Mouse (Mus musculus): Measurements from ENCODE around the gene Polr2l. TPM values are rescaled to one million over a fixed set of nuclear protein-coding genes. Genes with fewer than 3 reads are reported as not detected.

The Polr2l gene
- polyA plus RNA-seq, 1 experiment from 2014 or later, result 60.7 TPM

- H3K27me3 ChIP-seq (replicated peaks; ENCODE audit: control insufficient read depth, insufficient read depth, low read length), result peaks cover 30% of the 10 kb centered on the region
- H3K27ac ChIP-seq (ENCODE audit: low read length), result no peak overlapping the region
- H3K9me3 ChIP-seq (ENCODE audit: control insufficient read depth, low read length), result no peaks in the 10 kb centered on the region
- ATAC-seq, result no peak
- WGBS, result 95% methylated on average over 11 of the region's 11 CpGs
- no peak overlapping the region for H3K4me2 ChIP-seq (ENCODE audit: low read length)
- no peaks in the 10 kb centered on the region for H3K36me3 ChIP-seq (ENCODE audit: control insufficient read depth, insufficient read depth)
- no peak overlapping the region for H3K9ac ChIP-seq (replicated peaks; ENCODE audit: low read depth, low read length)
- peaks cover 22% of the 10 kb centered on the region for H3K4me1 ChIP-seq (replicated peaks; ENCODE audit: control insufficient read depth, insufficient read depth, low read length)
- no peak overlapping the region for H3K4me3 ChIP-seq (replicated peaks; ENCODE audit: low read length)
Measured at GRCm38 (mm10) chr7:141458661-141459060, 16.3 kb downstream of the Polr2l start.

- no peak overlapping the region for H3K4me3 ChIP-seq (replicated peaks; ENCODE audit: low read length)
- no peak overlapping the region for H3K27ac ChIP-seq (ENCODE audit: low read length)
- no peak overlapping the region for H3K9ac ChIP-seq (replicated peaks; ENCODE audit: low read depth, low read length)
- 73% methylated on average over 15 of the region's 15 CpGs for WGBS
- H3K27me3 ChIP-seq (replicated peaks; ENCODE audit: control insufficient read depth, insufficient read depth, low read length), result peaks cover 25% of the 10 kb centered on the region
- no peak overlapping the region for H3K4me2 ChIP-seq (ENCODE audit: low read length)
- no peak for ATAC-seq
- peaks cover 22% of the 10 kb centered on the region for H3K4me1 ChIP-seq (replicated peaks; ENCODE audit: control insufficient read depth, insufficient read depth, low read length)
- no peaks in the 10 kb centered on the region for H3K9me3 ChIP-seq (ENCODE audit: control insufficient read depth, low read length)
- no peaks in the 10 kb centered on the region for H3K36me3 ChIP-seq (ENCODE audit: control insufficient read depth, insufficient read depth)
Measured at GRCm38 (mm10) chr7:141457986-141458660, 16.8 kb downstream of the Polr2l start.

GRCm38 (mm10) chr7:141457236-141457635, 17.7 kb downstream of the Polr2l start:
- H3K36me3 ChIP-seq (ENCODE audit: control insufficient read depth, insufficient read depth), result no peaks in the 10 kb centered on the region
- peaks cover 16% of the 10 kb centered on the region for H3K27me3 ChIP-seq (replicated peaks; ENCODE audit: control insufficient read depth, insufficient read depth, low read length)
- no peak for ATAC-seq
- no peak overlapping the region for H3K9ac ChIP-seq (replicated peaks; ENCODE audit: low read depth, low read length)
- no peaks in the 10 kb centered on the region for H3K9me3 ChIP-seq (ENCODE audit: control insufficient read depth, low read length)
- peaks cover 22% of the 10 kb centered on the region for H3K4me1 ChIP-seq (replicated peaks; ENCODE audit: control insufficient read depth, insufficient read depth, low read length)
- no peak overlapping the region for H3K4me3 ChIP-seq (replicated peaks; ENCODE audit: low read length)
- H3K27ac ChIP-seq (ENCODE audit: low read length), result no peak overlapping the region
- no peak overlapping the region for H3K4me2 ChIP-seq (ENCODE audit: low read length)
- WGBS, result 91% methylated on average over 14 of the region's 14 CpGs

- ATAC-seq, result no peak
- Histone ChIP-seq H3K4me3 (replicated peaks; ENCODE audit: low read length) (no peak overlapping the region), H3K4me1 (replicated peaks; ENCODE audit: control insufficient read depth, insufficient read depth, low read length) (peaks cover 20% of the 10 kb centered on the region), H3K4me2 (ENCODE audit: low read length) (no peak overlapping the region), H3K27ac (ENCODE audit: low read length) (no peak overlapping the region), H3K27me3 (replicated peaks; ENCODE audit: control insufficient read depth, insufficient read depth, low read length) (peaks cover 15% of the 10 kb centered on the region), H3K36me3 (ENCODE audit: control insufficient read depth, insufficient read depth) (peaks cover under 1% of the 10 kb centered on the region), H3K9ac (replicated peaks; ENCODE audit: low read depth, low read length) (no peak overlapping the region), H3K9me3 (ENCODE audit: control insufficient read depth, low read length) (no peaks in the 10 kb centered on the region)
- 89% methylated on average over 6 of the region's 6 CpGs for WGBS
Measured at GRCm38 (mm10) chr7:141456739-141457138, 18.2 kb downstream of the Polr2l start.

- WGBS, result 2% methylated on average over 23 of the region's 23 CpGs
- Histone ChIP-seq H3K4me1 (replicated peaks; ENCODE audit: control insufficient read depth, insufficient read depth, low read length) (peaks cover 16% of the 10 kb centered on the region), H3K4me3 (replicated peaks; ENCODE audit: low read length) (peak overlapping the region; percentile 71), H3K9ac (replicated peaks; ENCODE audit: low read depth, low read length) (peak overlapping the region; percentile 77), H3K36me3 (ENCODE audit: control insufficient read depth, insufficient read depth) (peaks cover 9% of the 10 kb centered on the region), H3K27ac (ENCODE audit: low read length) (peak overlapping the region; percentile 58; the same call in 1 of the 2 replicates), H3K9me3 (ENCODE audit: control insufficient read depth, low read length) (no peaks in the 10 kb centered on the region), H3K4me2 (ENCODE audit: low read length) (peak overlapping the region; percentile 97), H3K27me3 (replicated peaks; ENCODE audit: control insufficient read depth, insufficient read depth, low read length) (peaks cover 5% of the 10 kb centered on the region)
- ATAC-seq, result peak; percentile 26
Measured at GRCm38 (mm10) chr7:141455610-141456314, 19.2 kb downstream of the Polr2l start.

GRCm38 (mm10) chr7:141454967-141455551, 19.9 kb downstream of the Polr2l start, which contains the start of gene Pnpla2:
TSS of gene Pnpla2 (plus strand) at chr7:141455198.
- Histone ChIP-seq H3K27me3 (replicated peaks; ENCODE audit: control insufficient read depth, insufficient read depth, low read length) (no peaks in the 10 kb centered on the region), H3K4me2 (ENCODE audit: low read length) (peak within 1 kb of the TSS; percentile 97), H3K4me1 (replicated peaks; ENCODE audit: control insufficient read depth, insufficient read depth, low read length) (peaks cover 16% of the 10 kb centered on the region), H3K36me3 (ENCODE audit: control insufficient read depth, insufficient read depth) (peaks cover 9% of the 10 kb centered on the region), H3K27ac (ENCODE audit: low read length) (peak within 1 kb of the TSS; percentile 58; the same call in 1 of the 2 replicates), H3K4me3 (replicated peaks; ENCODE audit: low read length) (peak within 1 kb of the TSS; percentile 71), H3K9me3 (ENCODE audit: control insufficient read depth, low read length) (no peaks in the 10 kb centered on the region), H3K9ac (replicated peaks; ENCODE audit: low read depth, low read length) (peak within 1 kb of the TSS; percentile 77)
- peak; percentile 79 for ATAC-seq
- 0% methylated on average over 42 of the region's 45 CpGs for WGBS

GRCm38 (mm10) chr7:141453636-141454035, 21.3 kb downstream of the Polr2l start:
- ATAC-seq, result no peak

GRCm38 (mm10) chr7:141451928-141452327, 23.0 kb downstream of the Polr2l start:
- ATAC-seq, result no peak
- Histone ChIP-seq H3K27ac (ENCODE audit: low read length) (no peak overlapping the region), H3K36me3 (ENCODE audit: control insufficient read depth, insufficient read depth) (peaks cover 12% of the 10 kb centered on the region), H3K4me2 (ENCODE audit: low read length) (no peak overlapping the region), H3K27me3 (replicated peaks; ENCODE audit: control insufficient read depth, insufficient read depth, low read length) (no peaks in the 10 kb centered on the region), H3K9me3 (ENCODE audit: control insufficient read depth, low read length) (no peaks in the 10 kb centered on the region), H3K4me1 (replicated peaks; ENCODE audit: control insufficient read depth, insufficient read depth, low read length) (peaks cover 29% of the 10 kb centered on the region), H3K4me3 (replicated peaks; ENCODE audit: low read length) (no peak overlapping the region), H3K9ac (replicated peaks; ENCODE audit: low read depth, low read length) (no peak overlapping the region)

More at GRCm38 (mm10) chr7:141453636-141454035, 21.3 kb downstream of the Polr2l start:
- no peak overlapping the region for H3K4me2 ChIP-seq (ENCODE audit: low read length)
- no peaks in the 10 kb centered on the region for H3K9me3 ChIP-seq (ENCODE audit: control insufficient read depth, low read length)
- no peak overlapping the region for H3K9ac ChIP-seq (replicated peaks; ENCODE audit: low read depth, low read length)
- no peak overlapping the region for H3K4me3 ChIP-seq (replicated peaks; ENCODE audit: low read length)
- no peak overlapping the region for H3K27ac ChIP-seq (ENCODE audit: low read length)
- WGBS, result 78% methylated on average over 2 of the region's 2 CpGs
- peaks cover 22% of the 10 kb centered on the region for H3K4me1 ChIP-seq (replicated peaks; ENCODE audit: control insufficient read depth, insufficient read depth, low read length)
- H3K36me3 ChIP-seq (ENCODE audit: control insufficient read depth, insufficient read depth), result peaks cover 12% of the 10 kb centered on the region
- H3K27me3 ChIP-seq (replicated peaks; ENCODE audit: control insufficient read depth, insufficient read depth, low read length), result no peaks in the 10 kb centered on the region
